Mouse (Mus musculus) lung, postnatal 36 days (tissue): Measurements from ENCODE around the gene Cdx4.
A peak's percentile ranks its signal among the peaks of the same experiment; 100 is the strongest.

Experiments
- DNase-seq: peaks from one replicate; pipeline ENCODE4 v3.0.0; 2022; ENCODE audit warnings: mixed read lengths

Gene Cdx4

DNA sequence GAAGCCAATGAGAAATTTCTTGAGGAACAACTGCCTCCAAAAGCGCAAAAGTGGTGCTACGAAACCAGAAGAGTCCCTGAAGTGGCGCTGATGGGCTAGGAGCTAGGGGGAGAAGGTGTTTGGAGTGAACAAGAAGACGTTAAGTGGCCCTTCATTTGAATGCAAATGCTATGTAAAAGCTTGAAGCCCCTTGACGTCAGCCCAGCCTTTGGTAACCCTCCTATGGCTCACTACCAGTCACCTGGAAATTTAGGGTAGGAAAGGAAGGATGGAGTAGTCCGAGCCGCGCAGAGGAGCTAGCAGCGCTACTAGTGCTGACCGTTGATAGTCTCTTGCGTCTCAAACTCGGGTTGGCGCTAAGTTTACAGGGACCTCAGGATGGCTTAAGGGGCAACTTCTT is at the start of gene Cdx4:
Gene Cdx4 (plus strand): TSS at position 253 of the 400 bp plus-strand sequence.
- no peak for DNase-seq

DNA sequence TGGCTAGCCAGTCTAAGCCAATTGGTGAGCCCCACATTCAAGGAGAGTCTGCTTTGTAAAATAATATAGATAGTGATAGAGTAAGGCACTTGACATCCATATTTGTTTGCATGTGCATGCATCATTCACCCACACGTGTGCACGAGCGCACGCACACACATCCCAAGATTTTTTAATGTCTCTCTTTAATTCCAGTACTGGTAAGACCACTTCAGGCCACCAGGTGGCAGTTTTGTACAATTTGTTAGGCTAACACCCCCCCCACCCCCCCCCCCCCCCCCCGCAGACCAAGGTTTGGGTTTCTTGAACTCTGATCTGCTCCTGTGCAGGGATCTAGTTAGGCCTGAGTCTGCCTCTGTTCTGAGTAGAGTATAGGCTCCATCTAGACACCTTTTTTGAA is 46.9 kb upstream of the Cdx4 start:
- peak; percentile 33 for DNase-seq

DNA sequence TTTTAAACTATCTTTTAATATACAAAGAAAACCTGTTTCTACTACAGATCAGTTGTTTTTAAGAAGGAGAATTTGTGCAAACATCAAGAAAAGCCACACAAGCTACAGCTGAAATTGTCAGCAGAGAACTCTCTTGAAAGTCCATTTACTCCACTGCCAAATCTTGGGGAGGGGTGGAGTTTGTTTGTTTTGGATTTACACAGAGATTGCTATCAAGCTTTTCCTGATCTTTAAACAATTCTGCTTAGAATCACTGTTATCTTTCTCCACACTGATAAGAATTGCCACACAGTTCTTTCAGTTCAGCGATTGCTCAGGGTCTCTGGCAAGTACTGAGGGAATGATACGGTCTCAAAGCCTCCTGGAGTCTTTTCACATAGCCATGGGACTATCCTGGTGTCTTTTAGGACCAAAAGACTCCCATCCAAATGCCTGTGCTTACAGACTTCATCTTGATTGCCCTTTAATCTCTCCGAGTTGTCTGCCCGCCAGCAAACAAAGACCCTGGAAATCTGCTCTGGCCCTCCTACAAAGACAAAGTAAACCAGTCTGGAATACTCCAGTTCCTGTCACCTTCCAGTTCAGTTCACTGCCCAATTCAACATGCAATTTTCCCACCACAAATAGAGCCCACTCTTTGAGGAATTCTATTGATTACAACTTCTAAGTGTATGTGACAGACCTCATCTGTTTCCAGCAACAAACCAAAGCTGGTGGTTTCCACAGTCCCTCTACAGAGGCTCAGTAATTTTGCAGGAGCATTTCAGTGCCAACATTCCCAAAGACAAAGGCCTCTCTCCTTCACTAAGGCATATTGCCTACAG is 34.1 kb upstream of the Cdx4 start:
- peak; percentile 7 for DNase-seq

DNA sequence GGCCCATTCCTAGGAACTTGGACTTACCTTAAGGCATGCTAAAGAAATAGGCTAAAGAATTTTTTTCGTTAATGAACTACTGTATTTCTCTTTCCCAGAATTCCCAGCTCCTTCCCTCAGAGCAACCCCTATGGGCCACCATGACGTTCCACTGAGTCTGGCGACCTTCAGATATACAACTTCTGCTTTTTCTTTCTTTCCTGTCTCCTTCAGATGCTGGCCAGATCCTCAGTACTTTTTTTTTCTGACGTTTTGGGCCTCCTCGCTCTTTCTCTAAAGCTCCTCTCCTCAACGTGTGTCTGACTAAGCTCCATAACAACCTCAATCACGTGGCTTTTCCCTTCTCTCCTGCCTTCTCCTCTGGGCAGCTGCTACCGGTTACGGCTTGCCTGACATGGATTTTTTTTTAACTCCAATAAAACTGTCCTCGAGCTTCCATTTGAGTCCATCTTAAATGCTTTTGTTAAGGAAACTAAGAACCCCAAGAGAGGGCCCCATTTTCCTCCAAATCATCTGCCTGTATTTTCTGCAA is 33.3 kb upstream of the Cdx4 start:
- DNase-seq = no peak

DNA sequence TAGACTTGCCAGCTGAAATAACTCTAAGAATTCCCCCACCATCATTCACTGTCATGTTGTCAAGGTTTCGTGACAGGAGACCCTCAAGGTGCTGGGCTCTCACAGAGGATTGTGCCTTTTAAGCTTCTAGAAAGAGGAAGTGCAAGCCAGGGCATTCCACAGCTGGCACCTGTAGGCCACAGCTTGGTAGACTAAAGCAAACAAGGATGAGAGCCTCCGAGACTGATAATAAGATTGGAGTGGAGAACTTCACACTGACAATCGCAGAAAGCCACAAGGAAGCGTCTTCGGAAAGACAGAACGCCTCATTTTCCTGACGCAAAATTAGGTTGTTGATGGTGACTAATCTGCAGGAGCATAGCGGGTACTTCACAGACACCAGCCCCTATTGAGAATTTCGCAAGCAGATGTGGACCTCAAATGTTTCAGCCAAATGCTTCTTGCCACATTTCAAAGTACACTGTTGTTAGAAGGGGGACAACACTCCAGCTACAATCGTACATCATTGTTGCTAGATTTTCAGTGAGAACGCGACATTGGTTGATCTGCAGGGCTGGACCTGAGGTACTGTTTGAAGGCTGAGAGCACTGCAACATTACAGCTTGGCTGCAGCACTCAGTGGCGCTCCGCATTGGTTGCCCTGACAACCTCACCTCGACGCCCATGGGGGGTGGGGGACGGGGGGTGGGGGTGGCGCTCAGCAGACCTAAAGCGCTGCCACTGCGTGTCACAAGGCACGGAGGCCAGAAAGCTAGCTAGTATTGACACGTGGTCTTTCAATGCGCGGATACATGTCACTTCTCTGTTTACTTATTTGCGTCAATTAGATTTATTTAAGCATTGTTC is 32.5 kb upstream of the Cdx4 start:
- DNase-seq = peak; percentile 5

DNA sequence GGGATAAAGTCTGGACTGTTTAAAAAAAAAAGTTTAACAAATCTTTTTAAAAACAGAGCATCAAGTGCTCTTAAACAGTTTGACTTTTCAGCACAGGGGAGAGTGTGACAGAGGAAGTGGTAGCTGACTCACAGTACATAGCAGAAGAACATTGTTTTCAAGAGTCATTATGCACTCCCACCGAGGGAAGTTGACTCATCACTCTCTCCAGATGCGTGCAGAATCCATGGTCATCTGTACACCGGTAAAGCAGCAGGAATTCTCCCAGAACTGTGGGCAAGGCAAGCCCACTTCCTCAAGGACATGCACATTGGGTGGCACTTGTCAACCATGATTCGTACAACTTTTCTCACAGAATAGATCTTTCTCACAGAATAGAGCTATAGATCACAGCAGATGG is 22.3 kb upstream of the Cdx4 start:
- no peak for DNase-seq

DNA sequence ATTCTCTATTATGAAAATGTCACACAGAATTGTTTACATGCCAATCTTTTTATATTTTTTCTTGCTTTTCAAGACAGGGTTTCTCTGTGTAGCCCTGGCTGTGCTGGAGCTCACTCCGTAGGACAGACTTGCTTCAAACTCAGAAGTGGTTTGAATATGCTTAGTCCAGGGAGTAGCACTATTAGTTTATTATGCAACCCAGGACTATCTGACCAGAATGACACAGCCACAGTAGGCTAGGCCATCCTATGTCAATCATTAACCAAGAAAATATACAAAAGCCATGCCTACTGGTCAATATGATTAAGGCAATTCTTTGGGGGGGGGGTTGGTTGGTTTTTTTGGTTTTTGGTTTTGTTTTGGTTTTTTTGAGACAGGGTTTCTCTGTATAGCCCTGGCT is 12.9 kb upstream of the Cdx4 start:
- DNase-seq = no peak

DNA sequence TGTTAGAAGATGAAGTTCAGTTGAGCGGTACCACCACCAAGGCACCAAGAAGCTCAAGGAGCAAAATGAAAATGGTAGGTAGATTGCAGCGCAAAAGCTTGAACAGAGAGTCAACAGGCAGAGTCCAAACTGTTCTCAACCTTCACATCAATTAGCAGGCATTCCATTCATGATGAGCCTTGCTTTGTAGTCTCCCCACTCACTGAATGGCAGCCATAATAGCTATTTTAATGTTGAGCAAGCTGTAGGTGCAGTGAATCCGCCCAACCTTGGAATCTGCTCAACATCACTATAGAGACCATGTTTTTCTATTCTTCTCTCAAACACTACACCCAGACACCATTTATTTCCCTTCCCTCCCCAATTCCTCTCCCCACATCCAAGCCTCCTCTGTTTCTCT is 9.5 kb upstream of the Cdx4 start:
- no peak for DNase-seq

DNA sequence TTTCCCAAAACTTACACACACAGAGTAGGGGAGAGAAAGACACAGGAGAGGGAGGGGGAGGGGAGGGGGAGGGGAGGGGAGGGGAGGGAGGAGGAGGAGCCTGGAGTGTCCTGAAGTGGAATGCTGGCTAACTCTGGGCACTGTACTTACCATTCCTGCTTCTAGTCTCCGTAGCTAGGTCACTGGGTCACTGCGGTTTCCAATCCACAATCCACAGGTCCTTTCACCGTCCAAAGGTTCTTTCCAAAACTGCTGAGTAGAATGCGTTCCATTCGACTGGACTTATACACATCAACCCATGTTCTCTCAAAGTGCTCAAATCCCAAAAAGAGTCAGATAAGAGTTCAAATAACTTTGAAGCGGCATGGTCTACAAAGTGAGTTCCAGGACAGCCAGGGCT is 7.1 kb upstream of the Cdx4 start:
- no peak for DNase-seq

DNA sequence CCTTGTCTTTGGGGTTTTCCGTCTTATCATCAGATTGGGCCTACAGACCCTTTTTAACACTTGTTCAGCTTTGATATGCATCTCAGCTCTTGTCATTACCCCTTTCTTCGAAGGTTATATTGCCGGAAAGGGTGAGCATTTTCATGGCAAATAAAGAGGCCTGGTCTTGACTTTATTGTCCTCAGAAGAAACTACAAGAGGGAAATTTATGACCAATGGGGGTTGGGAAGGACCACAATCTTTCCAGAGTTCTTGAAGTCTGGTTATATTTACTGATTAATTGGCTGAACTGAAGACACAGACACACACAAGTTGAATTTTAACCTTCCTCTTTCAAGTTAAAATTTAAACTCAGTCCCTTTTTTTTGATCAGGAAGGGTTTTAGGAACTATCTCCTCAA is 4.7 kb downstream of the Cdx4 start:
- DNase-seq = no peak

DNA sequence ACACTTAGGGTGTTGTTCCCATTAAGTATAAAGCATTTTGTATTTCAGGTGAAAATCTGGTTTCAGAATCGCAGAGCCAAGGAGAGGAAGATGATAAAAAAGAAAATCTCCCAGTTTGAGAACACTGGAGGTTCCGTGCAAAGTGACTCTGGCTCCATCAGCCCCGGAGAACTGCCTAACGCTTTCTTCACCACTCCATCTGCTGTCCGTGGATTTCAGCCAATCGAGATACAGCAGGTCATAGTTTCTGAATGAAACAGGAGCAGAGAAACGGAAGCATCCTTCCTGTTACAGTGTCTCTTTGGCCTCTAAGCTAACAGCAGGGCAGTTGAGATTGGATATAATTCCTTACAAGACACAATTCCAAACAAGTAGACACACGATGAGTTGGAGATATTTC is 8.2 kb downstream of the Cdx4 start:
- DNase-seq = no peak

DNA sequence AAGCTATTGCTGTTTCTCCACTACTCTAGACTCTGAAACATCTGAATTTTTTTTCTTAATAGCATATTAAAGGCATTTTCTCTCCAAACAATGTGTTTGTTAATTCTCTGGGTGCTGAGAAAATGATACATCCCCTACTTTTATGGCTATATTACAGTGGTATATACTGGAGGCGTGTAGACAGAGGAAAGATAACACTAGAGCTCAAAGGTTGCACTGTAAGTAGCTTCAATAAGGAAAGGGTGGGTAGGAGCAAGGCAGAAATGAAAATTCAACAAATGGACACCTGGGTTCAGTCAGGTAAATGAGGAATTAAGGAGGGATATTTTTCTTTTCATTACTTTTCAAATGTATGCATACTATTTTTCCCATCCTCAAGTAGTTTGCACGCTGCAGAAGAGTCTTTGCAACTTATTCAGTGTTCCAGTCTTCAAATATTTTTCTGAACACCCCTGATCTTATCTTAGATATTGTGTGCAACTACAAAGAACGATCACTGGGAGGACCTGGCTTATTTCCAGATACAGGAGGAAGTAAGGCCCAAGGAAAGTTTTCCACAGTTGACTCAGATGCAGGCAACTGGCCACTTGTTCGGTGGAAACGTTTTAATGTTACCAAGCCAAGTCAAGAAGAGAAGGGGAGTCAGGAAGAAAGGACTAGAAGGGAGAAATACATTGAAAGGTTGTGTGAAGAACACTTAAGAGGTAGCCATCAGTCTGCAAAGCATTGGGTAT is 10.1 kb downstream of the Cdx4 start:
- no peak for DNase-seq

DNA sequence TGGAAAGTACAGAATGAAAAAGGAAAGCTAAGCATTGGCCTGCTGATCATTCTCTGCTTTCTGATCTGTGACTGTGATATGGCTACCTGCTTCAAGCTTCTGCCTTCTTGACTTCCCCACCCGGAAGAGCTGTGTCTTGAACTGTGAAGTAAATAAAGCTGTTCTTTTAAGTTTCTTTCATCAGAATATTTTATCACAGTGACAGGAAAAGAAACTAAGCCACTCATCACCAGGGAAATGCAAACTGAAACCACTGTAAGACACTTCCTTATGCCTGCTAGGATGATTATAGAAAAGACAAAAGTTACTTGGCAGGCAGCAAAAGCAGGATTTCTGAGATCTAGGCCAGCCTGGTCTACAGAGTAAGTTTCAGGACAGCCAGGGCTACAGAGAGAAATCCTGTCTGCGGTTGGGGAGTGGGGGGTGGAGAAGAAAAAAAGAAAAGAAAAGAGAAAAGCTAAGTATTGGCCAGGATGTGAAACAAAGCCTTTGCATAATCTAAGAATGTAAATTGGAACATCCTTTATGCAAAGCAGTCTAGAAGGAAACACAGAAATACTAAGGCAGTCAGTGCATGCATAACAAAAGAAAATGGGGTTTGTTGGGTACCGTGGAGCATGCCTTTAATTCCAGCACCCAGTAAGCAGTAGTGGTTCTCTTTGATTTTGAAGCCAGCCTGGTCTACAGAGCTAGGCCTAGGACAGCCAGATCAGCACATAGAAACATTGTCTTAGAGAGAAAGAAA is 20.3 kb downstream of the Cdx4 start:
- no peak for DNase-seq

DNA sequence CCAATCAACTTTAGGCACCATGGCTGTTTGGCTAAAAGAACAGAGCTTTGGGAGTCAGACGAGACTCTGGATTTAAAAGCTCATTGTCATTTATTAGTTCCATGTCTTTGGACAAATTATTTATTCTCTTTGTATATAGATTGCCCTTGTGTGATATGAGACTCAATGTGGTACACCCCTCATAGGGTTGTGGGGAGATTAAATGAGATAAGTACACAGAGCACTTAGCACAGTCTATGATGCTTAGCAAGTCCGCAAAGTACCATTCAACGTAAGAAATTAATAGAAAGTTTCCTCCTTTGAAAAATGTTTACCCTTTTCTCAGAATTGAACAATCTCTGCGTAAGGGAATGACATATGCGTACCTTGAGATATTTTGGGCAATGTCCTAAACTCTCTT is 34.6 kb downstream of the Cdx4 start:
- no peak for DNase-seq

DNA sequence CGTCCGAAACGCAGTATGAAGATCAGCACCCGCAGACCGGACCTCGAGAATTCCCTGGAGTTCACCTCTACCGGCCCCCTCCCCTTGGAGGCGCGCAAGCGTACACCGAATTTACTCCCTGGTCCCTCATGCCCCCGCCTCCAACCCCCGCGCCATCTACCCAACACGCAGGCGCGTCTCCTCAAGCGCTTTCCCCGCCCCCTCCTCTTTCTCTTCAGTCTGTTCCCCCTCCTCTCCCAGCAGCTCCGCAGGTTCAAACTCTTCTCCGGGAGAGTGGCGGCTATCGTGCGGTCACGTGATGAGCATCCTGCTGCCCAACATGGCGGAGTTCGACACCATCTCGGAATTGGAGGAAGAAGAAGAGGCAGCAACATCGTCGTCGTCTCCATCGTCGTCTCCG is 35.1 kb downstream of the Cdx4 start, which contains the start of gene Chic1:
Gene Chic1 (plus strand): TSS at position 190 of the 400 bp plus-strand sequence.
- DNase-seq = peak; percentile 73

DNA sequence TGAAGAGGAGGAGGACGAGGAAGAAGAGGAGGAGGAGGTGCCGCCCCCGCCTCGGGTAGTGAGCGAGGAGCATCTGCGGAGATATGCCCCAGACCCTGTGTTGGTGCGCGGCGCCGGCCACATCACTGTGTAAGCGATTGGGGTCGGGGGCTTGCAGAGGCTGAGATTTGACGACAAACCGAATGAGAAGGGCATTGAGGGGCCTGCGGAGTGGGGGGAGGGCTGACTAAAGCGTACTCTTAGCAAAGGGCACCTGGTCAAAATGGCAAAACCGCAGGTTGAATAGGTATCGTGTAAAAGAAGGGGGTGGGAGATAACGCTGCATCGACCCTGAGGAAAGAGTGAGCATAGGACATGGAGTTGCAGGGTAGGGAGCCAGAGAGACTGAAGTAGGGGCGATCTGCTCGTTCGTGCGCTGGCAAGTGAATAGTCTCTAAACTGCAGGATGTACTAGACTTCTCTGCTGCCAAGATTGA is 35.6 kb downstream of the Cdx4 start:
- no peak for DNase-seq

DNA sequence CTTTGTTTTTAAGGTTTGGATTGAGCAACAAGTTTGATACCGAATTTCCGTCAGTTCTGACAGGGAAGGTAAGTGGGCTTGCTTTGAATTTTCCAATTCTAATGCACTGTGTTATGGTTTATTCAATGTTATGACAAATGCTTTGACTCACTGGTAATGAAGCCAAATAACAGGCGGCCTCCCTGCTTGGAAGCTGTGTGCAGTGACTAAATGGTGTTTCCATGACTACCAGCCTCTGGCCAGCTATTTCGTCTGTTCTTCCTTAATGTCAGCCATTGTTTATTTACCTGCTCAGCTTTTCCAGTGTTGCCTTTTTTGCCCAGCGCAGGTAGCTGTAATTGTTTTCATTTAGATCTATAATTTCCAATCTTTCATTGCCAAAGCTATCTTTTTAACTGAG is 45.0 kb downstream of the Cdx4 start:
- DNase-seq = no peak

DNA sequence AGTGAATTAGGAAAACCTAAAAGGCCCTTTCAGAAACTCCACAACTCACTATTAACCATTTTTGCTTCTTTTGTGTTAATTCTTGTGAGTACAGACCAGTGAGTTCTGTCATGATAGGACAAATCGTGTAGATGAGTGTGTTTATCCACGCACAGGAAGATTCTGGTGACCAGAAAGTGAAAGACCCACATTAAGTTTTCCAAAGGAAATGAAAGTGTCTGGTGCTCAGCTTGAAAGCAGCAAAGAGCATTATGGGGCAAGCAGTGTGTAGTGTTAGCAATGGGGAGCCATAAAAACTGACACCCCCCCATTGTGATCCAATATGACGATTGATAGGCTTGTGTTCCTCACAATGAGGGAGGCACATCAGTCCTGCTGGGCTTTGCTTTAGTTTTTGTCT is 47.5 kb downstream of the Cdx4 start:
- no peak for DNase-seq

DNA sequence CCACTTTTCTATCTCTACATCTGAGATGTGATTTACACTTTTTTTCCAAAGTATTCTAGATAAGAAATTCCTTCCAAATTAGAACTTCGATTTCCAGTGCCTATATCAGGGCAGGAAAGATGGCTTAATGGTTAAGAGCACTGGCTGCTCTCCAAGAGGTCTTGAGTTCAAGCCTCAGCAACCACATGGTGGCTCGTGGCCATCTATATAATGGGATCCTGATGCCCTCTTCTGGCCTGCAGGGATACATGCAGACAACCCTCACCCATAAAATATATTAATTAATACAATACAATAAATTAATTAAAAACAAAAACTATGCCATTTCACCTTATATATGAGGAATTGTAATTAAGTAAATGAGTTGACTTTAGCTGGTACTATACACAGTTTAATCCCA is 50.0 kb downstream of the Cdx4 start:
- peak; percentile 9 for DNase-seq

DNA sequence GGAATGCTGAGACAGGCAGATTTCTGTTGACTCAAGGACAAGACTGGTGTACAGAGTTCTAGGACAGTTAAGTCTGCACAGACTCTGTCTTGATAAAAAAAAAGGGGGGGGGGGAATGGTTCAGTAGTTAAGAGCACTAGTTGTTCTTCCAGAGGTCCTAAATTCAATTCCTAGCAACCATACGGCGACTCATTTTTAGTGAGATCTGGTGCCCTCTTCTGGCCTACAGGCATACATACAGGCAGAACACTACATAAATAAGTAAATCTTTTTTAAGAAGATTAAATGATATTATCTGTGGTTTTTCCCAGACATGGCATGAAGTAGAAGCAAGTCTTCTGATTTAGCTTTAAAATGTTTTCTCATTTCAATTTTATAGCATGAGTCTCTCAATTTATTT is 50.4 kb downstream of the Cdx4 start:
- DNase-seq = peak; percentile 30

DNA sequence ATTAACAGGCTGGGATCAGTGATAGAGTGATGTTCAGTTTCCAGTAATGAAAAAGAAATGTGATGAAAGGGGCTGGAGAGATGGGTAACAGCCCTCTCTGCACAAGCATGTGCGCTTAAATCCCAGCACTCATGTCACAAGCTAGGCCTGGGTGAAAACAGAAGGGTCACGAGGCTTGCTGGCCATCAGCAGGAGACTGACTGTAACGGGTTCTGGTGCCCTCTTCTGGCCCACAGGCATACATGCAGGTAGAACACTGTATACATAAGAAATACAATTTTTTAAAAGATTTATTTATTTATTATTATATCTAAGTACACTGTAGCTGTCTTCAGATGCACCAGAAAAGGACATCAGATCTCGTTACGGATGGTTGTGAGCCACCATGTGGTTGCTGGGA is 53.1 kb downstream of the Cdx4 start:
- DNase-seq = no peak
